Mouse (Mus musculus) gastrocnemius, postnatal 36 days (tissue): ENCODE results near the gene Prnp. TPM values are rescaled to one million over a fixed set of nuclear protein-coding genes. Genes with fewer than 3 reads are reported as not detected.

Experiments used
- DNase-seq, 2 experiments: peaks; one replicate each; pipeline ENCODE4 v3.0.0; 2022
- intact Hi-C: fragments of 180-260 bp; cut with DNase I; formaldehyde crosslinking; loops from one replicate; pipeline ENCODE4 v1.15.1; 2025
- total RNA-seq, 2 experiments: library from RNA; stranded (reverse); gene quantifications; 2 replicates each; pipeline ENCODE4 v1.2.3; 2021

Prnp gene
- total RNA-seq, 2 experiments from 2014 or later, result 69.7 to 94.8 TPM

- intact Hi-C loops, result loop anchor here (10.0 kb wide), 1 partner anchor 401 kb away; no protein-coding TSS in a partner anchor
- no peak for DNase-seq
These were observed 36.0 kb downstream of the Prnp start for GRCm38 (mm10) chr2:131945765-131946164.

- intact Hi-C loops, result loop anchor here (10.0 kb wide), 1 partner anchor 402 kb away; no protein-coding TSS in a partner anchor
- no peak for DNase-seq
These were observed 36.6 kb downstream of the Prnp start for GRCm38 (mm10) chr2:131946351-131946750.

- intact Hi-C loops, result loop anchor here (2.0 to 10.0 kb wide), 2 partner anchors 125 to 403 kb away; no protein-coding TSS in a partner anchor
These were observed 38.4 kb downstream of the Prnp start for GRCm38 (mm10) chr2:131948156-131948555.

GRCm38 (mm10) chr2:131948916-131949639 is 39.4 kb downstream of the Prnp start:
- no peak for DNase-seq
- intact Hi-C loops, result loop anchor here (2.0 to 10.0 kb wide), 2 partner anchors 126 to 404 kb away; no protein-coding TSS in a partner anchor

More at GRCm38 (mm10) chr2:131948156-131948555, 38.4 kb downstream of the Prnp start:
- DNase-seq, result no peak

GRCm38 (mm10) chr2:131949767-131950597 is 40.3 kb downstream of the Prnp start:
- DNase-seq, result no peak
- intact Hi-C loops, result loop anchor here (2.0 to 10.0 kb wide), 2 partner anchors 127 to 405 kb away; no protein-coding TSS in a partner anchor

GRCm38 (mm10) chr2:131950598-131951095 is 40.9 kb downstream of the Prnp start, which contains the start of gene Prnd:
Prnd (plus strand) TSS chr2:131950861.
- DNase-seq, result no peak
- intact Hi-C loops, result no loop called here

- intact Hi-C loops, result no loop called here
- DNase-seq, result no peak
These were observed 42.7 kb downstream of the Prnp start for GRCm38 (mm10) chr2:131952456-131952855.

GRCm38 (mm10) chr2:131952961-131953538 is 43.3 kb downstream of the Prnp start:
- no peak for DNase-seq
- intact Hi-C loops, result no loop called here

- no peak for DNase-seq
- intact Hi-C loops, result no loop called here
These were observed 44.0 kb downstream of the Prnp start for GRCm38 (mm10) chr2:131953711-131954110.

GRCm38 (mm10) chr2:131954835-131955234 is 45.1 kb downstream of the Prnp start:
- DNase-seq, result no peak
- intact Hi-C loops, result no loop called here

- no peak for DNase-seq
- intact Hi-C loops, result no loop called here
These were observed 45.5 kb downstream of the Prnp start for GRCm38 (mm10) chr2:131955264-131955663.

GRCm38 (mm10) chr2:131956336-131957256 is 46.9 kb downstream of the Prnp start:
- intact Hi-C loops, result no loop called here
- DNase-seq, result no peak

GRCm38 (mm10) chr2:131957731-131958222 is 48.0 kb downstream of the Prnp start:
- DNase-seq, result no peak
- intact Hi-C loops, result no loop called here

- intact Hi-C loops, result no loop called here
- no peak for DNase-seq
These were observed 51.9 kb downstream of the Prnp start for GRCm38 (mm10) chr2:131961671-131962070.

GRCm38 (mm10) chr2:131970597-131970996 is 60.9 kb downstream of the Prnp start:
- no peak for DNase-seq
- intact Hi-C loops, result no loop called here

GRCm38 (mm10) chr2:131971098-131971497 is 61.4 kb downstream of the Prnp start:
- intact Hi-C loops, result no loop called here
- no peak for DNase-seq

- intact Hi-C loops, result no loop called here
These were observed 66.9 kb downstream of the Prnp start for GRCm38 (mm10) chr2:131976663-131977062.

GRCm38 (mm10) chr2:131980866-131981265 is 71.1 kb downstream of the Prnp start:
- DNase-seq, result no peak
- intact Hi-C loops, result loop anchor here (5.0 to 10.0 kb wide), 3 partner anchors 76 to 504 kb away; no protein-coding TSS in a partner anchor

More at GRCm38 (mm10) chr2:131976663-131977062, 66.9 kb downstream of the Prnp start:
- DNase-seq, result no peak
